Mouse (Mus musculus) kidney, adult 8-10 months (tissue): ENCODE measurements around the gene Atp5j2.

Source experiments
- DNase-seq, 2 experiments: peaks; one replicate each; pipeline ENCODE4 v3.0.0; 2022

The Atp5j2 gene

GRCm38 (mm10) chr5:145200387-145200786 lies 8.5 kb upstream of the Atp5j2 start:
- DNase-seq, result no peak

DNA sequence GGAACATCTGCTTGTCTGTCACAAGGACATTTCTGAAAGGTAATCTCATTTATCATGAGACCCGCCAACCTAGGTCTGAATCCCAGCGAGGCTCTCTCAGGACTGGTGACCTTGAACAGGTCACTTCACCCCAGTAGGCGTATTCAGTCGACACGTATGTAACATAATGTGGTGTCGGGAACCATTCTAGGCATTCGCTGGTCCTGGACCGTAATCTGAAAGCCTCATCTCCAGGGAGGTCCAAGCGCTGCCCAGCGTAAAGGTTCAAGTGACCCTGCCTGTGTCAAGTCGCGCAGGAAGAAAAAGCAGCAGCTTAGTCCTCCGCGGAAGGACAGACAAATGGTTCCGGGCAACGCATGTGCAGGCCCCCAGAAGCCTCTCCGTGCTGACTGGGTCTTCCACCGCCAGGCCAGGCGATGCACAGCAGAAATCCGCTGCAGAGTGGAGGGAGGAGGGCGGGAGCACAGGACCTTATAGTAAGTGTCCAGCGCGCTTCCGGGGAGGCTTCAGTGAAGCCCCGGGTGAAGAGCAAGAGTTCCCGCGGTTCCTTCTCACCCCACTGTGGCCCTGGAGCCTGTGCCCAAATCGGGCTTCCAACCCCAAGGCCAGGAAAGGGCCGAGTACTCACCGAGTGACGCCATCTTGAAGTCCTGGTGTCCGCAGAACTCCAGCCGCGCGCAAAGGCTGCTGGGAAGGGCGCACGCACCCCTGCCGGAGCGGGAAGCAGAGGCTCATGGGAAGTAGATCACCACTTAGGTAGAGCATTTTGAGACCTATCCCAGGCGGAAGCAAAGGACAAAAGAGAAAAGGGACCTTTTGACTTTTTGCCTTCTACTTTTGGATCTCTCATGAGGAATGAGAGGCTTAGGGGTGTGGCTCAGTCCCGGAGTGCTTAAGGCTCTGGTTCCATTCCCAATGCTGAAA lies 725 bp downstream of the Atp5j2 start:
- peak; percentile 92 to 94 for DNase-seq

GRCm38 (mm10) chr5:145190373-145190772 lies 1.5 kb downstream of the Atp5j2 start:
- DNase-seq, result no peak

GRCm38 (mm10) chr5:145189416-145189815 lies 2.4 kb downstream of the Atp5j2 start:
- DNase-seq, result no peak

- no peak for DNase-seq
Measured at GRCm38 (mm10) chr5:145185244-145185643, 6.6 kb downstream of the Atp5j2 start.

DNA sequence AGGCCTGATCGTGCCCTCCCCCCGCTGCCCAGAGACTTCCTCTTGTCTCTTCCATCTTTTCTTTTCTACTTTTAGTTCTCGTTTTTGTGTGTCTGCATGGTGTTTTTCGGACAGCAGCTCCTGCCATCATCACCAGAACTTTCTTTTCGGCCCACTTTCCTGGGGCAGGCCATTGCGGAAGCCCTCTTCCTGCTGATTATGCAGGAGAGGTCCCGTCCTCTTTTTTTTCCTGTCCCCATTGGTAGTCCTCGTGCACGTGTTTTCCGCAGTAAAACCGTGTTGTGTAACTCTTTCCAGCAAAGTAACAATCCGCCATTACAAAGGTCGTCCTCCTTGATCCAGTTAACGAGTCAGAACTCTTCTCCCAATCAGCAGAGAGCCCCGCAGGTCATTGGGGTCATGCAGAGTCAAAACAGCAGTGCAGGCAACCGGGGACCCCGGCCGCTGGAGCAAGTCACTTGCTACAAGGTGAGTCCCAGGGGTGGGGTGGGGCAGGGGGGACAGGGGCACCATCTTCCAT lies 13.3 kb downstream of the Atp5j2 start:
- DNase-seq, result no peak

GRCm38 (mm10) chr5:145167306-145167661 lies 24.6 kb downstream of the Atp5j2 start:
- no peak for DNase-seq

DNA sequence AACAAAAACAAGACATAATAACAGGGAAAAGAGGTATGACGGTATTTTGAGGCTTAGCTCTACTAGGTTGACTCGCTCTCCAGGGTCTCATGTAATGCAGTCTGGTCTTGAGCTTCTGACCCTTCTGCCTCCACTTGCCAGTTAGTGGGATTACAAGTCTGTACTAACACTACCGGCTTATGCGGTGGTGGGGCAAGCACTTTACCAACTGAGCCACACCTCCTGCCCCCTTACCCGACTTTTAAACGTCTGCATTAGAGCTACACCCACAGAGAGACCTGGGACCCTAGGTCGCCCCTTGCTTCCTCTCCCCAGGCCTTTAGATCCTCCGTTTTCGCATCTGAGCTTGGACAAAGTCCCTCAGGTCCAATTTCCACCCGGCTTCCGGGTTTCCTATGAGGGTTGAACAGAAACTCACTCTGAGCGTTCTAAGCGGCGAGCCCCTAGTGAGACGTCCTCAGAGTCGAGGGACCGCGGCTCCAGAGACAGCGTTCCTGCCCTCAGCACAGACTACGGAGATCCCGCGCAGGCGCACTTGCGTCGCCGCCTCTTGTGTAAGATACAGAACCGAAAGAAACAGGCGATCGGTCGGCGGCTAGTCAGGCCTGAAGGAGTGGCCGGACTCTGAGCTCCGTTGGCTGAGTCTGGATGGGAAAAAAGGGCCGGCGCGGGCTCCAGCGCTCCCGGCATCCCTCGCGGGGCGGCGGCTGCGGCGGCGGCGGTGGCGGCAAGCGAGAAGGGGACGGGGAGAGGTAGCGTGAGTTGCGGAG lies 25.1 kb downstream of the Atp5j2 start, which contains the start of the genes Ptcd1 and Cpsf4:
Ptcd1 (minus strand) TSS at position 573 of the 770 bp plus-strand sequence.
Cpsf4 (plus strand) TSS at position 678 of the 770 bp plus-strand sequence.
- peak; percentile 99 to 100 for DNase-seq

GRCm38 (mm10) chr5:145165184-145165583 lies 26.7 kb downstream of the Atp5j2 start:
- no peak for DNase-seq

GRCm38 (mm10) chr5:145164710-145165109 lies 27.2 kb downstream of the Atp5j2 start:
- peak; percentile 8 to 26 for DNase-seq

DNA sequence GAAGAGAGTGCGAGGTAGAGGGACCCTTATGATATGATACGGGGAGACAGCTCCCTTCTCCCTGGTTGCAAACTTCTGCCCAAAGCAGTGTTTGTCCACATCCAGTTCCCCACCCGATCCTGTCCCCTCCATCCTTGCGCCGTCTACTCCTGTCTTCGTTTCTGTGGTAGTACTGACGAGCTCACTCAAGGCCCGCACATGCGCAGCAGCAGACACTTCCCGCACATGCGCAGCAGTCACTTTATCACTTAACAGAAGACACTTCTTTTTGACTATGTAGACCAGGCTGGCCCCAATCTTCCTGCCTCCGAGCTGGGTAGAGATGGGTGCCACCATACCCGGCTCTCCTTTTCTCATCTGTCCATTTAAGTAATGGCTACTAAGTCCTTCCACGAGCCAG lies 30.5 kb downstream of the Atp5j2 start:
- no peak for DNase-seq

- no peak for DNase-seq
Measured at GRCm38 (mm10) chr5:145152690-145153089, 39.2 kb downstream of the Atp5j2 start.

- DNase-seq, result no peak
Measured at GRCm38 (mm10) chr5:145149294-145149693, 42.6 kb downstream of the Atp5j2 start.

DNA sequence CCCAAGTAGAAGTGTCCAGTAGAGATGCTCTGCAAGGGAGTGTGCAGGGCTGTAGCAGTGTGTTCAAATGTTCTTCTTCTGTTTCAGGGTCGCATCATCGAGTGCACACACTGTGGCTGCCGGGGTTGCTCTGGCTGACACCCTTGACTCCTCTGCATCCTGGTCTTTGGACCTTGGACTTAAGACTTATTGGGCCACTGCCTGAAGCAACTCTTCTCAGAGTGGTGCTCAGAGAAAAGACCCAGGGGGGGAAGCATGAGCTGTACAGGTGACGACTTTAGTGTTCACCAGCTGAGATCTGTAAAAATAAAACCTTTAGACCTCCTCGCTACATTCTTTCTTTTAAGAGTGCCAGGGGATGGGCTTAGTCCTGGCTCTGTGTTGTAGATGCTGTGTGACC lies 44.1 kb downstream of the Atp5j2 start:
- peak; percentile 60 to 66 for DNase-seq

DNA sequence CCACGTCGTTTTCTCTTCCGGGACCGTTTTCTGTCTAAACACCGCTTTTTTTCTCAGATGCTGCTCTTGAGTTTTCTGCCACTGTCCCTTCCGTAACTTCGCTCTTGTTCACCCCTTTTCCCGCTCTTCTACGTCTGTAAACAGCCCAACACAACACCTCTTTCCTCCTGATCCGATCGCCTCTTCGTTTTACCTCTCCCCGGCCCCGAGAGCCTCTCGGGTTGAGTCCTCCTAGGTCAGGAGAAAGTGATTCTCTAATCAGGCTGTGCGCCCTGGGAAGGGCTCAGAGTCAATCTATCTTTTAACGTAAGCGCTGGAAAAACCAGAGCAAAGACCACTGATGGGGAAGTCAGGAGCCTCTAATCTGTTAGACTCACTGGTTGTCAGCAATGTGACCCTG lies 51.3 kb downstream of the Atp5j2 start:
- no peak for DNase-seq

- DNase-seq, result peak; percentile 92 to 94
Measured at GRCm38 (mm10) chr5:145139571-145140519, 52.0 kb downstream of the Atp5j2 start, which contains the start of the genes Pdap1 and Bud31. TSS of gene Pdap1 (minus strand) at chr5:145140238. TSS of gene Bud31 (plus strand) at chr5:145140362.

DNA sequence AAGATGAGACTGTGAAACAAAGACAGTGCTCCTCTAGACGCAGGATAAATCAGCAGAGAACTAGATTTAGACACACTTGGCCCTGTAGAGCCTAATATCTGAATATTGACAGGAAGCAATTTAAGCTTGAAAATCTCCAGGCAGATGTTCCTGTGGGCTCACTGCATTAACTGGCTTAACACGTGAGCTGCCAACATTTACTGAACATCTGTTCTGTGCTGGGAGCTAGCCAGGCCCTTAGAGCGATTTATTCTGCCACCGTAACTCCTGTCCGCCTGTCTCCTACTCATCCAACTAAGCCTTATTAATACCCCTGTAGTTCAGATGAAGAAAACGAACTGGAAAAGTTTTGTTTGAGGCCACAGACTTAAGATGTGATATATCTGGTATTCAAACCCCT lies 53.0 kb downstream of the Atp5j2 start:
- no peak for DNase-seq
